Mouse (Mus musculus): Measurements from ENCODE around the gene B3galt1.

GRCm38 (mm10) chr2:67901574-67901973 lies 335.9 kb downstream of the B3galt1 start:
- TF ChIP-seq CTCF (IDR thresholded peaks at IDR 0.05; ENCODE audit: extremely low read depth, insufficient read depth, insufficient read length, insufficient replicate concordance) (no peak), POLR2A (IDR thresholded peaks at IDR 0.05; ENCODE audit: low read depth, low read length) (no peak)

Data from spleen, adult 2 months (tissue).